Mouse (Mus musculus) forebrain, embryonic 11.5 days (tissue): Measurements from ENCODE around the gene Hps3. TPM values are rescaled to one million over a fixed set of nuclear protein-coding genes. Genes with fewer than 3 reads are reported as not detected.
A peak's percentile ranks its signal among the peaks of the same experiment; 100 is the strongest.
"Not testable (repeated sequence)": the region's sequence is repeated elsewhere in the genome, so short reads cannot be mapped to it uniquely, and the experiment has no call there.

Experiments used
- ATAC-seq: fragments of 200-750 bp; cut with Nextera tagmentation; replicated peaks from 2 replicates; pipeline ENCODE4 v1.8.0; 2017; ENCODE audit warnings: moderate TSS enrichment; ENCODE audit not compliant: low FRiP score
- DNase-seq: peaks from one replicate; pipeline ENCODE4 v3.0.0-alpha.2; 2017; ENCODE audit warnings: low spot score
- H3K27ac ChIP-seq: fragments of 300-500 bp; sonication (generic); 2 replicates; pipeline ENCODE4 v1.5.1; 2014; ENCODE audit warnings: low read depth, low read length
- H3K27me3 ChIP-seq: fragments of 300-500 bp; sonication (generic); 2 replicates; pipeline ENCODE4 v1.6.1; 2014; ENCODE audit warnings: mild to moderate bottlenecking, low read length, mixed read lengths; ENCODE audit not compliant: control insufficient read depth, insufficient read depth
- H3K36me3 ChIP-seq: fragments of 300-500 bp; sonication (generic); 2 replicates; pipeline ENCODE4 v1.6.1; 2014; ENCODE audit warnings: mild to moderate bottlenecking, low read length, moderate library complexity, mixed read lengths; ENCODE audit not compliant: control insufficient read depth, insufficient read depth
- H3K4me1 ChIP-seq: fragments of 300-500 bp; sonication (generic); replicated peaks from 2 replicates; pipeline ENCODE4 v1.6.1; 2014; ENCODE audit warnings: low read length, mixed read lengths; ENCODE audit not compliant: control insufficient read depth, insufficient read depth
- H3K4me2 ChIP-seq: fragments of 300-500 bp; sonication (generic); 2 replicates; pipeline ENCODE4 v1.6.1; 2014; ENCODE audit warnings: low read depth, mild to moderate bottlenecking, low read length, moderate library complexity, mixed read lengths; ENCODE audit not compliant: severe bottlenecking
- H3K4me3 ChIP-seq: fragments of 300-500 bp; sonication (generic); 2 replicates; pipeline ENCODE4 v1.5.1; 2014; ENCODE audit warnings: low read depth, low read length
- H3K9ac ChIP-seq: fragments of 300-500 bp; sonication (generic); 2 replicates; pipeline ENCODE4 v1.6.1; 2014; ENCODE audit warnings: low read length
- H3K9me3 ChIP-seq: fragments of 300-500 bp; sonication (generic); 2 replicates; pipeline ENCODE4 v1.6.1; 2016; ENCODE audit warnings: low read length, mixed read lengths; ENCODE audit not compliant: control insufficient read depth
- WGBS: fragments of 180-500 bp; shearing (Covaris S2); extraction: QIAGEN DNeasy Blood & Tissue Kit; methylation state at CpG from one replicate; pipeline ENCODE4 v1.1.7; 2014; 5-methylcytosine and 5-hydroxymethylcytosine counted together
- polyA plus RNA-seq: library from polyadenylated mRNA; unstranded; fragments of >200 nt; fragmentation: Nextera tagmentation; extraction: Ambion mirVana; gene quantifications from 2 replicates; pipeline ENCODE4 v1.2.1, GENCODE M21; 2014

The Hps3 gene
- polyA plus RNA-seq, 1 experiment from 2014 or later, result 13.7 TPM

GRCm38 (mm10) chr3:19953425-19953824, 81.7 kb downstream of the Hps3 start:
- Histone ChIP-seq H3K27ac (no peak overlapping the region), H3K4me3 (no peak overlapping the region), H3K36me3 (no peaks in the 10 kb centered on the region), H3K4me2 (no peak overlapping the region), H3K9ac (no peak overlapping the region), H3K4me1 (peaks cover 4% of the 10 kb centered on the region; the same call in 1 of the 2 replicates), H3K9me3 (no peaks in the 10 kb centered on the region), H3K27me3 (no peaks in the 10 kb centered on the region)
- DNase-seq, result no peak
- WGBS, result 24% methylated on average over 1 of the region's 1 CpGs
- ATAC-seq, result peak; percentile 55

GRCm38 (mm10) chr3:19949401-19949800, 85.7 kb downstream of the Hps3 start:
- H3K4me3 ChIP-seq, H3K36me3 ChIP-seq, H3K27me3 ChIP-seq, H3K4me1 ChIP-seq, H3K27ac ChIP-seq, DNase-seq, H3K9me3 ChIP-seq, H3K4me2 ChIP-seq, ATAC-seq, H3K9ac ChIP-seq: not testable (repeated sequence)
- 96% methylated on average over 1 of the region's 1 CpGs for WGBS

DNA sequence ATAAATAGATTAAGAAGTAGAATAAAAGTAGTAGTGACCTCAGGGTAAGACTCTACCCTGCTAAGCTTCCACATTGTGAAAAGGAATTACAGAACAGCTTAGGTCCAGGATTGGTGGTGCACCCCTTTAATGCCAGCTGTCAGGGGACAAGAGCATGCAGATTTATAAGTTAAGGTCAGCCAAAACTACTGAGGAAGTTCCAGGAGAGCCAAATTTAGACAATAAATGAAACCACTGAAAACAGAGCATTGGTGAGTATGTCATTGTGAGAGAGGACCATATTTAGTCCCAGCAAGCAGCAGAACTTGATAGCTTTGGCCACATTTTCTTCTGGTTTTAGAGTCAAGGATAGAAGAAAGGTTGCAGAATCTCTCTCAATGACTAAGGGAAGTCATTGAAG, 86.6 kb downstream of the Hps3 start:
- Histone ChIP-seq H3K27ac (no peak overlapping the region), H3K4me1 (0 out of 2 replicates have a peak, but pooled peaks cover 1% of the 10 kb centered on the region), H3K4me3 (no peak overlapping the region), H3K9me3 (no peaks in the 10 kb centered on the region), H3K36me3 (no peaks in the 10 kb centered on the region), H3K27me3 (no peaks in the 10 kb centered on the region), H3K9ac (no peak overlapping the region), H3K4me2 (no peak overlapping the region)
- ATAC-seq (no peak), DNase-seq (no peak)

Other genes starting within 250 kb of the Hps3 start
- gene Cp, start 78.3 kb downstream of the Hps3 start, polyA plus RNA-seq, result 4.2 and 4.7 TPM in 2 replicates
- gene Hltf, start 22.5 kb upstream of the Hps3 start, polyA plus RNA-seq, result 22.0 and 25.9 TPM in 2 replicates
- 36.2 and 37.6 TPM in 2 replicates for gene Gyg, start 120.0 kb upstream of the Hps3 start, polyA plus RNA-seq
- gene Cpa3, start 206.9 kb upstream of the Hps3 start, polyA plus RNA-seq, result 0.29 TPM in 1 of 2 replicates, not detected in the other
- gene Cpb1, start 240.4 kb upstream of the Hps3 start, polyA plus RNA-seq, result not detected in 2 replicates